Mouse (Mus musculus) heart, postnatal 0 days (tissue): ENCODE measurements at regions not wholly inside any gene's neighbourhood (a gene's known extent, or its start where the extent isn't known, plus 50 kb on each side); places are given as distances from the start of the nearest gene placed in this dataset.

ENCODE experiments used
- CTCF ChIP-seq: IDR thresholded peaks from 2 replicates; pipeline ENCODE4 v1.5.1; 2016; ENCODE audit warnings: antibody characterized with exemption, control low read depth, low read depth
- EP300 ChIP-seq: IDR thresholded peaks from 2 replicates; pipeline ENCODE4 v1.6.1; 2016; ENCODE audit warnings: antibody characterized with exemption, low read depth

- 0 out of 2 replicates have a peak, but pooled peaks have one; percentile 13 for TF ChIP-seq EP300
- no peak for TF ChIP-seq CTCF
These were observed 71.6 kb upstream of the Galnt15 start for GRCm38 (mm10) chr14:31957211-31957638.
